Mouse (Mus musculus): ENCODE data around the gene Hist1h1d.
A peak's percentile ranks its signal among the peaks of the same experiment; 100 is the strongest.
"Not testable (repeated sequence)": the region's sequence is repeated elsewhere in the genome, so short reads cannot be mapped to it uniquely, and the experiment has no call there.

Gene Hist1h1d

GRCm38 (mm10) chr13:23586099-23586939, 33.3 kb downstream of the Hist1h1d start:
- DNase-seq (ENCODE audit: low spot score in 2 of 2), result no peak

GRCm38 (mm10) chr13:23586940-23587225, 33.8 kb downstream of the Hist1h1d start:
- no peak for DNase-seq (ENCODE audit: low spot score in 2 of 2)

- no peak for DNase-seq (ENCODE audit: low spot score in 2 of 2)
These were observed 38.1 kb downstream of the Hist1h1d start for GRCm38 (mm10) chr13:23591206-23591605.

GRCm38 (mm10) chr13:23591886-23592285, 38.8 kb downstream of the Hist1h1d start:
- not testable (repeated sequence) for DNase-seq (ENCODE audit: low spot score in 2 of 2)

GRCm38 (mm10) chr13:23592614-23593013, 39.6 kb downstream of the Hist1h1d start:
- DNase-seq (ENCODE audit: low spot score in 2 of 2), result no peak

- DNase-seq (ENCODE audit: low spot score in 2 of 2), result no peak
These were observed 40.1 kb downstream of the Hist1h1d start for GRCm38 (mm10) chr13:23593051-23593770.

- no peak for DNase-seq (ENCODE audit: low spot score in 2 of 2)
These were observed 42.1 kb downstream of the Hist1h1d start for GRCm38 (mm10) chr13:23595185-23595584.

GRCm38 (mm10) chr13:23595622-23596372, 42.7 kb downstream of the Hist1h1d start:
- no peak for DNase-seq (ENCODE audit: low spot score in 2 of 2)

GRCm38 (mm10) chr13:23597957-23598356, 44.9 kb downstream of the Hist1h1d start:
- peak in 1 of 2 experiments; percentile 61 for DNase-seq (ENCODE audit: low spot score in 2 of 2)

- no peak for DNase-seq (ENCODE audit: low spot score in 2 of 2)
These were observed 50.2 kb downstream of the Hist1h1d start for GRCm38 (mm10) chr13:23603182-23603699.

- DNase-seq (ENCODE audit: low spot score in 2 of 2), result no peak
These were observed 51.4 kb downstream of the Hist1h1d start for GRCm38 (mm10) chr13:23604452-23604851.

- DNase-seq (ENCODE audit: low spot score in 2 of 2), result no peak
These were observed 52.0 kb downstream of the Hist1h1d start for GRCm38 (mm10) chr13:23605052-23605451.

- no peak for DNase-seq (ENCODE audit: low spot score in 2 of 2)
These were observed 56.1 kb downstream of the Hist1h1d start for GRCm38 (mm10) chr13:23609209-23609608.

GRCm38 (mm10) chr13:23609844-23610243, 56.8 kb downstream of the Hist1h1d start:
- DNase-seq (ENCODE audit: low spot score in 2 of 2), result no peak
